18 mouse cellular contexts compared by ENCODE assay signal in the genomic region with DNA sequence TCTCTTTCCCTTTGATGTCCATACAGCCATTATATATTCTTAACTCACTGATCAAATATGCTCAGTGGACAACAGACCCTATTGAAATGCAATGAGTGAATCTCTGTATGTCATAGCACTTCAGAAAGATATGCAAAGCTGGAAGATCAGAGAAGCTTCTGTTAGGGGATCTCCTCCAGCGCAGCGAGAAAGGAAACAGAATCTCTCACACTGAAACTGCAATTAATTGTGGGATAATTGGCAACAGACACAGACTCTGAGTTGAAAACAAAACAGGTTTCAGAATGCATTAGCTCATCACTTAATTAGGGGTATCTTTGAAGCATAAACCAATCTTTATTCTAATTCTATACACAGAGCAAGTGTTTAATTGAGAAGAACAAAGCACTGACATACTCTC.
DNase-seq lines count a peak whose midpoint lies in the region; ATAC-seq and TF ChIP-seq lines count a peak whose summit lies in the region.
"Had no signal": no experiment of that assay in that cellular context is flagged by ENCODE, and none has a peak within 500 bp of the region (broad histone marks: within the 10 kb centered on the region; RNA-seq: fewer than 3 reads in every experiment).

No protein-coding gene starts in this region.

- H3K9ac ChIP-seq in hindbrain, embryonic 14.5 days = no peak overlapping the region
- H3K9ac ChIP-seq in forebrain, postnatal 0 days = no peak overlapping the region
- H3K9ac ChIP-seq in midbrain, postnatal 0 days (replicated peaks; ENCODE audit: low read length, poor library complexity, severe bottlenecking) = no peak overlapping the region
- H3K9ac ChIP-seq: heart, embryonic 13.5 days had no signal

- DNase-seq in hindbrain, embryonic 14.5 days (ENCODE audit: low spot score) = peak; percentile 38
- no peak for DNase-seq in hindbrain, embryonic 10.5 days (ENCODE audit: low spot score)
- DNase-seq in brain, adult 2 months (ENCODE audit: low read depth, low spot score) = peak; percentile 9
- peak; percentile 7 for DNase-seq in forebrain, postnatal 0 days
- peak; percentile 49 for DNase-seq in midbrain, postnatal 0 days (ENCODE audit: low spot score)
- DNase-seq in cerebellum, postnatal 4 days (ENCODE audit: low spot score in 2 of 2) = no peak
- no peak for DNase-seq in heart, postnatal 36 days
- DNase-seq in layer of hippocampus, adult 8-10 months (ENCODE audit: low spot score in 2 of 2) = no peak
- DNase-seq: adrenal gland, adult 8-10 months; cerebellum, adult 8-10 months; cerebellum, postnatal 36 days; gastrocnemius, postnatal 14 days; heart, adult 2 months; heart, postnatal 14 days; kidney, adult 11 months had no signal

- 0 out of 2 replicates have a peak, but pooled peaks cover 3% of the 10 kb centered on the region for H3K4me1 ChIP-seq in hindbrain, embryonic 14.5 days (replicated peaks; ENCODE audit: control insufficient read depth, insufficient read depth, low read length)
- H3K4me1 ChIP-seq in hindbrain, embryonic 10.5 days (replicated peaks) = no peaks in the 10 kb centered on the region
- no peaks in the 10 kb centered on the region for H3K4me1 ChIP-seq in forebrain, postnatal 0 days (ENCODE audit: insufficient read depth)
- no peaks in the 10 kb centered on the region for H3K4me1 ChIP-seq in midbrain, postnatal 0 days (ENCODE audit: insufficient read depth, low read length)
- H3K4me1 ChIP-seq: heart, embryonic 13.5 days had no signal

- peak; percentile 32; the same call in 1 of the 2 replicates for ATAC-seq in hindbrain, embryonic 14.5 days (ENCODE audit: low FRiP score)
- peak; percentile 38 for ATAC-seq in forebrain, postnatal 0 days
- peak; percentile 47 for ATAC-seq in midbrain, postnatal 0 days (ENCODE audit: low FRiP score)

- no peaks in the 10 kb centered on the region for H3K36me3 ChIP-seq in hindbrain, embryonic 14.5 days (replicated peaks; ENCODE audit: control insufficient read depth, insufficient read depth)
- no peaks in the 10 kb centered on the region for H3K36me3 ChIP-seq in hindbrain, embryonic 10.5 days
- no peaks in the 10 kb centered on the region for H3K36me3 ChIP-seq in forebrain, postnatal 0 days (ENCODE audit: insufficient read depth)
- no peaks in the 10 kb centered on the region for H3K36me3 ChIP-seq in midbrain, postnatal 0 days (ENCODE audit: insufficient read depth, low read length)
- H3K36me3 ChIP-seq: heart, embryonic 13.5 days had no signal

- no peaks in the 10 kb centered on the region for H3K27me3 ChIP-seq in hindbrain, embryonic 14.5 days (ENCODE audit: control insufficient read depth, insufficient read depth, low read length)
- H3K27me3 ChIP-seq in hindbrain, embryonic 10.5 days (ENCODE audit: insufficient read depth, poor library complexity, severe bottlenecking) = no peaks in the 10 kb centered on the region
- no peaks in the 10 kb centered on the region for H3K27me3 ChIP-seq in forebrain, postnatal 0 days (ENCODE audit: insufficient read depth, low read length)
- H3K27me3 ChIP-seq in midbrain, postnatal 0 days (ENCODE audit: insufficient read depth, low read length) = no peaks in the 10 kb centered on the region
- H3K27me3 ChIP-seq: heart, embryonic 13.5 days had no signal

- no peak for TF ChIP-seq CTCF in forebrain, postnatal 0 days (IDR thresholded peaks at IDR 0.05; ENCODE audit: low read depth)
- TF ChIP-seq CTCF in midbrain, postnatal 0 days (IDR thresholded peaks at IDR 0.05) = no peak

- WGBS in hindbrain, embryonic 14.5 days = 45% methylated on average over 2 of the region's 2 CpGs
- WGBS in hindbrain, embryonic 10.5 days = 59% methylated on average over 2 of the region's 2 CpGs
- WGBS in forebrain, postnatal 0 days = 24% methylated on average over 2 of the region's 2 CpGs
- whole genome bisulfite sequencing in midbrain, postnatal 0 days = 48% methylated on average over 2 of the region's 2 CpGs

- H3K4me3 ChIP-seq in hindbrain, embryonic 14.5 days (replicated peaks; ENCODE audit: low read length) = no peak overlapping the region
- H3K4me3 ChIP-seq in hindbrain, embryonic 10.5 days = no peak overlapping the region
- H3K4me3 ChIP-seq in forebrain, postnatal 0 days (ENCODE audit: low read depth, low read length) = no peak overlapping the region
- no peak overlapping the region for H3K4me3 ChIP-seq in midbrain, postnatal 0 days (ENCODE audit: low read depth, low read length)
- H3K4me3 ChIP-seq: heart, adult 2 months; heart, embryonic 13.5 days had no signal

- H3K9me3 ChIP-seq in hindbrain, embryonic 14.5 days (ENCODE audit: control insufficient read depth, low read length) = no peaks in the 10 kb centered on the region
- H3K9me3 ChIP-seq in hindbrain, embryonic 10.5 days = no peaks in the 10 kb centered on the region
- no peaks in the 10 kb centered on the region for H3K9me3 ChIP-seq in forebrain, postnatal 0 days (ENCODE audit: low read length)
- H3K9me3 ChIP-seq in midbrain, postnatal 0 days (ENCODE audit: low read length) = no peaks in the 10 kb centered on the region
- H3K9me3 ChIP-seq: heart, embryonic 13.5 days had no signal

- H3K4me2 ChIP-seq in hindbrain, embryonic 14.5 days (replicated peaks) = no peak overlapping the region
- no peak overlapping the region for H3K4me2 ChIP-seq in forebrain, postnatal 0 days (ENCODE audit: low read depth)
- no peak overlapping the region for H3K4me2 ChIP-seq in midbrain, postnatal 0 days (ENCODE audit: low read depth, low read length, poor library complexity, severe bottlenecking)
- H3K4me2 ChIP-seq: heart, embryonic 13.5 days had no signal

- intact Hi-C loops in heart, postnatal 36 days (cut with DNase I) = no loop called here

- H3K27ac ChIP-seq in hindbrain, embryonic 14.5 days = no peak overlapping the region
- no peak overlapping the region for H3K27ac ChIP-seq in hindbrain, embryonic 10.5 days
- no peak overlapping the region for H3K27ac ChIP-seq in forebrain, postnatal 0 days (ENCODE audit: low read depth, low read length)
- no peak overlapping the region for H3K27ac ChIP-seq in midbrain, postnatal 0 days (ENCODE audit: low read depth, low read length)
- H3K27ac ChIP-seq: heart, adult 2 months; heart, embryonic 13.5 days; kidney, postnatal 0 days; macrophage had no signal

Comparison
In these comparisons a context has a peak if more than half of its experiments do, and no peak if none do; other contexts are left out.
1. DNase-seq: peak in hindbrain, embryonic 14.5 days (single experiment), brain, adult 2 months (single experiment), forebrain, postnatal 0 days (single experiment) and midbrain, postnatal 0 days (single experiment); none in hindbrain, embryonic 10.5 days (single experiment), cerebellum, postnatal 4 days (0 of 2), heart, postnatal 36 days (0 of 2) and layer of hippocampus, adult 8-10 months (0 of 2).
2. Peak in every context shown above with its lines, with median percentiles within 50 percentile points of each other: ATAC-seq.